Mouse (Mus musculus) myocyte (in vitro differentiated cells): ENCODE results near the gene Supt7l. TPM values are rescaled to one million over a fixed set of nuclear protein-coding genes. Genes with fewer than 3 reads are reported as not detected.

ENCODE experiments used
- H3K27me3 ChIP-seq: one replicate; pipeline ENCODE4 v1.6.1; 2011; ENCODE audit not compliant: control insufficient read depth, insufficient read depth, insufficient read length
- H3K36me3 ChIP-seq: one replicate; pipeline ENCODE4 v1.6.1; 2011; ENCODE audit not compliant: control insufficient read depth, insufficient read depth
- H3K4me2 ChIP-seq: one replicate; pipeline ENCODE4 v1.6.1; 2011; ENCODE audit warnings: low read depth, control low read depth
- H3K4me3 ChIP-seq: one replicate; pipeline ENCODE4 v1.5.1; 2011; ENCODE audit warnings: mild to moderate bottlenecking, control low read depth, moderate library complexity
- H3K79me2 ChIP-seq: one replicate; pipeline ENCODE4 v1.6.1; 2011; ENCODE audit not compliant: control insufficient read depth, insufficient read depth
- H3ac ChIP-seq: one replicate; pipeline ENCODE4 v1.6.1; 2011; ENCODE audit not compliant: control insufficient read depth, insufficient read length
- CEBPB ChIP-seq: IDR thresholded peaks from 2 replicates; pipeline ENCODE4 v1.6.1; 2011; ENCODE audit warnings: mild to moderate bottlenecking, moderate library complexity; ENCODE audit not compliant: poor library complexity, insufficient read depth, severe bottlenecking
- E2F4 ChIP-seq: IDR thresholded peaks from one replicate; pipeline ENCODE4 v1.6.1; 2011; ENCODE audit warnings: mild to moderate bottlenecking, control low read depth, moderate library complexity; ENCODE audit not compliant: insufficient read depth
- MAX ChIP-seq: IDR thresholded peaks from one replicate; pipeline ENCODE4 v1.6.1; 2011; ENCODE audit warnings: low read depth, mild to moderate bottlenecking, control low read depth
- MYOD1 ChIP-seq, 3 experiments: IDR thresholded peaks; one replicate each; pipeline ENCODE4 v1.6.1; 2011; ENCODE audit warnings: control low read depth in 2 of 3, low read depth in 2 of 3, mild to moderate bottlenecking in 2 of 3, moderate library complexity in 1 of 3; ENCODE audit not compliant: insufficient read length in 2 of 3, control insufficient read depth in 1 of 3
- MYOG ChIP-seq, 3 experiments: IDR thresholded peaks; one replicate each; pipeline ENCODE4 v1.6.1; 2011; ENCODE audit warnings: control low read depth in 2 of 3, low read depth in 2 of 3, mild to moderate bottlenecking in 2 of 3; ENCODE audit not compliant: insufficient read length in 2 of 3, control insufficient read depth in 1 of 3, insufficient read depth in 1 of 3
- POLR2A ChIP-seq: IDR thresholded peaks from one replicate; pipeline ENCODE4 v1.6.1; 2011; ENCODE audit warnings: low read depth, mild to moderate bottlenecking, control low read depth, moderate library complexity; ENCODE audit not compliant: insufficient read length
- POLR2AphosphoS2 ChIP-seq: IDR thresholded peaks from one replicate; pipeline ENCODE4 v1.6.1; 2011; ENCODE audit warnings: low read depth, control low read depth; ENCODE audit not compliant: insufficient read length
- REST ChIP-seq: IDR thresholded peaks from one replicate; pipeline ENCODE4 v1.6.1; 2011; ENCODE audit warnings: mild to moderate bottlenecking, control low read depth, moderate library complexity; ENCODE audit not compliant: insufficient read depth, insufficient read length
- SRF ChIP-seq: IDR thresholded peaks from one replicate; pipeline ENCODE4 v1.6.1; 2011; ENCODE audit warnings: low read depth; ENCODE audit not compliant: control insufficient read depth, insufficient read length
- TCF12 ChIP-seq: IDR thresholded peaks from one replicate; pipeline ENCODE4 v1.6.1; 2011; ENCODE audit warnings: mild to moderate bottlenecking, control low read depth; ENCODE audit not compliant: poor library complexity, insufficient read depth, severe bottlenecking
- TCF3 ChIP-seq: IDR thresholded peaks from one replicate; pipeline ENCODE4 v1.6.1; 2011; ENCODE audit warnings: low read depth, control low read depth; ENCODE audit not compliant: insufficient read length
- USF1 ChIP-seq: IDR thresholded peaks from one replicate; pipeline ENCODE4 v1.6.1; 2011; ENCODE audit warnings: low read depth, mild to moderate bottlenecking, control low read depth, moderate library complexity
- polyA plus RNA-seq: library from polyadenylated mRNA; unstranded; fragments of >200 nt; fragmentation: generic; extraction: Trizol; gene quantifications from one replicate; pipeline ENCODE4 v1.2.1, GENCODE M21; 2012; ENCODE audit warnings: missing spikeins

The Supt7l gene
- polyA plus RNA-seq, 1 experiment: 10.0 TPM

- peak within 1 kb of the TSS; percentile 59 for H3K4me3 ChIP-seq
- H3K27me3 ChIP-seq: no peaks in the 10 kb centered on the region
- H3K36me3 ChIP-seq: peaks cover 13% of the 10 kb centered on the region
- peak within 1 kb of the TSS; percentile 83 for H3K4me2 ChIP-seq
- H3ac ChIP-seq: peak within 1 kb of the TSS; percentile 31
- H3K79me2 ChIP-seq: peaks cover 5% of the 10 kb centered on the region
- TF ChIP-seq POLR2A: peak; percentile 68
- TF ChIP-seq MYOG (IDR thresholded peaks at IDR 0.05; ENCODE audit: control insufficient read depth in 1 of 3, insufficient read depth in 1 of 3, insufficient read length in 2 of 3, low read depth in 2 of 3): no peak
- TF ChIP-seq POLR2AphosphoS2: peak; percentile 31
These were observed 32.9 kb downstream of the Supt7l start, which contains the start of gene Gpn1 for GRCm38 (mm10) chr5:31494513-31495297. TSS of gene Gpn1 (plus strand) at chr5:31494741.

- no peaks in the 10 kb centered on the region for H3K27me3 ChIP-seq
- no peak overlapping the region for H3K4me3 ChIP-seq
- H3K4me2 ChIP-seq: no peak overlapping the region
- peaks cover 5% of the 10 kb centered on the region for H3K36me3 ChIP-seq
- peaks cover 5% of the 10 kb centered on the region for H3K79me2 ChIP-seq
- no peak overlapping the region for H3ac ChIP-seq
- TF ChIP-seq MAX (no peak), USF1 (no peak), REST (no peak), POLR2AphosphoS2 (no peak), SRF (no peak)
These were observed 35.6 kb downstream of the Supt7l start for GRCm38 (mm10) chr5:31492031-31492430.

GRCm38 (mm10) chr5:31489116-31489769 lies 38.4 kb downstream of the Supt7l start:
- no peaks in the 10 kb centered on the region for H3K27me3 ChIP-seq
- no peak overlapping the region for H3K4me3 ChIP-seq
- H3K79me2 ChIP-seq: no peaks in the 10 kb centered on the region
- no peak overlapping the region for H3ac ChIP-seq
- TF ChIP-seq CEBPB (no peak), MYOG (IDR thresholded peaks at IDR 0.05; ENCODE audit: control insufficient read depth in 1 of 3, insufficient read depth in 1 of 3, insufficient read length in 2 of 3, low read depth in 2 of 3) (no peak), POLR2A (no peak), MYOD1 (IDR thresholded peaks at IDR 0.05; ENCODE audit: control insufficient read depth in 1 of 3, insufficient read length in 2 of 3, low read depth in 2 of 3) (no peak), MAX (no peak), E2F4 (no peak)
- no peaks in the 10 kb centered on the region for H3K36me3 ChIP-seq
- no peak overlapping the region for H3K4me2 ChIP-seq

- H3ac ChIP-seq: no peak overlapping the region
- no peaks in the 10 kb centered on the region for H3K27me3 ChIP-seq
- no peaks in the 10 kb centered on the region for H3K79me2 ChIP-seq
- no peaks in the 10 kb centered on the region for H3K36me3 ChIP-seq
- H3K4me3 ChIP-seq: no peak overlapping the region
- H3K4me2 ChIP-seq: no peak overlapping the region
- TF ChIP-seq MAX (no peak), SRF (no peak), E2F4 (no peak), TCF3 (no peak), MYOD1 (IDR thresholded peaks at IDR 0.05; ENCODE audit: control insufficient read depth in 1 of 3, insufficient read length in 2 of 3, low read depth in 2 of 3) (no peak), CEBPB (no peak), POLR2A (no peak)
These were observed 39.7 kb downstream of the Supt7l start for GRCm38 (mm10) chr5:31487889-31488288.

GRCm38 (mm10) chr5:31485440-31485839 lies 42.2 kb downstream of the Supt7l start, which contains the start of gene 4930548H24Rik:
TSS of gene 4930548H24Rik (plus strand) at chr5:31485740.
- H3K36me3 ChIP-seq: peaks cover 6% of the 10 kb centered on the region
- no peak within 1 kb of the TSS for H3K4me2 ChIP-seq
- H3ac ChIP-seq: no peak within 1 kb of the TSS
- H3K27me3 ChIP-seq: no peaks in the 10 kb centered on the region
- TF ChIP-seq SRF: no peak
- TF ChIP-seq MAX: no peak
- no peak for TF ChIP-seq E2F4
- TF ChIP-seq POLR2AphosphoS2: no peak
- TF ChIP-seq REST: no peak
- TF ChIP-seq MYOD1 (IDR thresholded peaks at IDR 0.05; ENCODE audit: control insufficient read depth in 1 of 3, insufficient read length in 2 of 3, low read depth in 2 of 3): no peak
- H3K4me3 ChIP-seq: no peak within 1 kb of the TSS
- no peaks in the 10 kb centered on the region for H3K79me2 ChIP-seq

GRCm38 (mm10) chr5:31480536-31480935 lies 47.1 kb downstream of the Supt7l start:
- H3K36me3 ChIP-seq: peaks cover 26% of the 10 kb centered on the region
- no peaks in the 10 kb centered on the region for H3K27me3 ChIP-seq
- H3K4me2 ChIP-seq: no peak overlapping the region
- TF ChIP-seq TCF12: no peak
- no peak for TF ChIP-seq E2F4
- TF ChIP-seq USF1: no peak
- no peak for TF ChIP-seq TCF3
- no peak for TF ChIP-seq MYOD1 (IDR thresholded peaks at IDR 0.05; ENCODE audit: control insufficient read depth in 1 of 3, insufficient read length in 2 of 3, low read depth in 2 of 3)
- TF ChIP-seq SRF: no peak
- no peak for TF ChIP-seq POLR2AphosphoS2
- no peak for TF ChIP-seq REST
- TF ChIP-seq CEBPB: no peak
- TF ChIP-seq MAX: no peak
- TF ChIP-seq MYOG (IDR thresholded peaks at IDR 0.05; ENCODE audit: control insufficient read depth in 1 of 3, insufficient read depth in 1 of 3, insufficient read length in 2 of 3, low read depth in 2 of 3): no peak
- no peak for TF ChIP-seq POLR2A
- no peak overlapping the region for H3K4me3 ChIP-seq
- no peaks in the 10 kb centered on the region for H3K79me2 ChIP-seq
- H3ac ChIP-seq: no peak overlapping the region
